Mouse (Mus musculus) mouse trophoblast stem cell (cell line): Measurements from ENCODE around the gene Chd1l.

Experiments used
- in situ Hi-C, 2 experiments: fragments of 300-500 bp; cut with MseI, MboI; formaldehyde crosslinking; loops; 2 replicates in 1 of 2; 3 replicates in 1 of 2; pipeline ENCODE4 v1.15.1; 2025

The Chd1l gene

GRCm38 (mm10) chr3:97524835-97525234 is 85.2 kb downstream of the Chd1l start:
- in situ Hi-C loops, result no loop called here

- in situ Hi-C loops, result no loop called here
These were observed 87.9 kb downstream of the Chd1l start for GRCm38 (mm10) chr3:97521946-97522731.

GRCm38 (mm10) chr3:97519883-97520282 is 90.1 kb downstream of the Chd1l start:
- in situ Hi-C loops, result no loop called here

GRCm38 (mm10) chr3:97512296-97512695 is 97.7 kb downstream of the Chd1l start:
- in situ Hi-C loops, result no loop called here
